Mouse (Mus musculus) left cerebral cortex, adult 18-20 months (tissue): ENCODE results near the gene Dcun1d3. TPM values are rescaled to one million over a fixed set of nuclear protein-coding genes. Genes with fewer than 3 reads are reported as not detected.

ENCODE experiments used
- DNase-seq, 2 experiments: peaks; one replicate each; pipeline ENCODE4 v3.0.0; 2021 to 2022; ENCODE audit warnings: low spot score in 2 of 2, mixed read lengths in 1 of 2
- total RNA-seq, 2 experiments: library from RNA; stranded (reverse); gene quantifications; 2 replicates each; pipeline ENCODE4 v1.2.3; 2021

Gene Dcun1d3
- total RNA-seq, 2 experiments from 2014 or later, result 30.9 to 31.3 TPM

GRCm38 (mm10) chr7:119875776-119876440, 20.2 kb downstream of the Dcun1d3 start:
- peak; percentile 63 to 73 for DNase-seq

DNA sequence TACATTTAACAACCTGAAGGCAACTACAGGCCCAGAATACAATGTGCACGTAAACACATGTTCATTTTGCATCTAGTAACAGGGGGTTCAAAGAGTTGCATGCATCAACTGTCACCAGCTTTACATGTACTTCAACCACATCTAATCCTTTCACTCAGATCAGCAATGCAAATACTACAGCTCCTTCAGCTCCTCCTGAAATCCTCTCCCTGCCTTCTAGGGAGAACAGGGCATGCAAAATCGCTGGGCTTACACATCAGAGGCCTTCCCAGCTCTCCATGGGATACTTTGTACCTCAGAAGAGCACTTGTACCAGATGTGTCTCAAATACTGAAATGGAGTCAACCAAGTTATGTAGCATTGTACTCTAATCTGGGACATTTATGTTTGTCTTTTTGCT, 23.0 kb downstream of the Dcun1d3 start:
- no peak for DNase-seq

- no peak for DNase-seq
Measured at GRCm38 (mm10) chr7:119872204-119872603, 23.9 kb downstream of the Dcun1d3 start.

DNA sequence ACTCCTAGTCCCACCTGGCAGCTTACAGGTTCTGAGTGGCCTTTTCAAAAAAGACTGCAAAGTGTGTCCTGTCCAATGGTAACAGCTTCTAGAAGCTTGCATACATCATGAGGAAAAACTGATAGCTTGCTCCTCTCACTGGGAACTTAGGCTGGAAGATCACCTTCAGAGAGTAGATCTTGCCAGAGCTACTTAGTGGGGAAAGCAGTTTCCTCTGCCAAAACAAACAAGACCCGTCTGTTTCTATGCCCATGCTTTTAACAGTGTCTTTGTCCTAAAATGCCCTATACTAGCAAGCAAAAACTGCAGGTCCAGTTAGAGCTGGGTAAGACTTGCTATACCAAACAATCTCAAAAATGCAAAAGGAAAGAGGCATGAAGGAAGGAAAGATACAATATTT, 30.0 kb downstream of the Dcun1d3 start:
- no peak for DNase-seq

DNA sequence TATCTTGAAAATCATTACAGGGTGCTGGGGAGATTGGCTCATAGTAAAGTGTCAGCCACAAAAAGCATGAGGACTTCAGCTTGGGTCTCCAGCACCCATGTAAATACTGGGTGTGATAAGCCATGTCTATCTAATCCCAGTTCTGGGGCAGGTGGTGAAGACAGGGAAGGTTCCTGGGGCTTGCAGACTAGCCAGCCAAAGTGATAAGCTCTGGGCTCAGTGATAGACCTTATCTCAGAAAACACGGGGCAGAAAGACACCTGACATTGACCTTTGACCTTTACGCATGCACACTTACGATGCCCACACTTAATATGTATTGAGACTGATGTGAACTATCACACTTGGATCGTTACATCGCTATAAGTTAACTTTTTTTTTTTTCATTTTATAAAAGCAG, 31.6 kb downstream of the Dcun1d3 start:
- no peak for DNase-seq

DNA sequence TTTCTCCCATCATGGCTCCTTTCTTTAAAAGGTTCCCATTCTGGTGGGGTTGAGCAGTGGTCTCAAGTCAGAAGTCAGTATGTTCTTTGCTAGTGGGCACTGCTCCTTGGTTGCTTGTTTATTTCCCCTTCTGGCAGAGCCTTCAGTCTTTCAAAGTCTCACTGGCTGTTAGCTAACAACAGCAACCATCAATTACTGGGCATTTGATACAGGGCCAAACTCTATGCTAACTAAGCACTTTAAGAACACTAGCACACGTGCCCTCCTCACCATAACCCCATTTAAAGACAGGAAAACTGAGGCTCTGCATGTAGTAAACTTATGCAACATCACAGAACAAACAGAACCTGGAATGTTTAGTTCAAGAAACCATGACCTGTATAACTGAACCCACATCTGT, 33.9 kb downstream of the Dcun1d3 start:
- DNase-seq, result no peak

- peak; percentile 18 to 25 for DNase-seq
Measured at GRCm38 (mm10) chr7:119861335-119862091, 34.6 kb downstream of the Dcun1d3 start.

GRCm38 (mm10) chr7:119860971-119861334, 35.1 kb downstream of the Dcun1d3 start:
- no peak for DNase-seq

- DNase-seq, result no peak
Measured at GRCm38 (mm10) chr7:119860554-119860953, 35.5 kb downstream of the Dcun1d3 start.

- DNase-seq, result no peak
Measured at GRCm38 (mm10) chr7:119860116-119860515, 36.0 kb downstream of the Dcun1d3 start.

DNA sequence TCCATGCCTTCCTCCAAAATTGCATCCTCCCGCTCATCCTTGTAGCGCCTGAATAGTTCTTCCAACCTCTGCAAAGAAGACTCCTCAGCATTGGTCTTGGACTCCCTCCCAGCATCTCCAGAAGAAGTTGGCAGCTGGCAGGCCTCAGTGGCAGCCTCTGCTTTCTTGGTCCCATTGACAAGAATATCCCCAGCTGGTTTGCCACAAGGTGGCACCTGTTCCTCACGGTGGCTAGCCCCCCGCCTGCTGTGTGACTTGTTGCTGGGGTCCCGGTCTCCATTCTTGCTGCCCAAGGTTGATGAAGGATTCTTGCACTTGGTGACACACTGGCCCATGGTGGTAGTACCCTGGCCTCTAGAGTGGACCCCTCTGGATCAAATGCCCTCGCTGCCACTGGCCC, 36.6 kb downstream of the Dcun1d3 start:
- no peak for DNase-seq

DNA sequence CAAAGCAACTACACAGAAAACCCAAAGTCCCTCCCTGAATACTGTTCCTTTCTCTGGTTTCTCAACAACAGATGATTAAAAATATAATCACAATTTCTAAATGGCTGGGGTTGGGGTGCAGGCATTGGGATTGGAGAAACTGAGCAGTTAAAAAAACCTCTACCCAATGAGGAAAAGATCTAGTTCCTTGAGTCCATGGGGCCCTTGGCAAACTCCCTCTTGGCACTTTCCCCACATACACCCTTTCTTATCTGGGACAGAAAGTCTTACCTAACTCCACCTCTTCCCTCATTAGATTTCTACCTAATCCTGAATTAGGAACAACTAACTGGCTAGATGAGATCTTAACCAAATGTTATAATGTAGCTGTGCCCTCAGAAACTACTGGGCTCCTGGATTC, 41.1 kb downstream of the Dcun1d3 start:
- DNase-seq, result no peak

DNA sequence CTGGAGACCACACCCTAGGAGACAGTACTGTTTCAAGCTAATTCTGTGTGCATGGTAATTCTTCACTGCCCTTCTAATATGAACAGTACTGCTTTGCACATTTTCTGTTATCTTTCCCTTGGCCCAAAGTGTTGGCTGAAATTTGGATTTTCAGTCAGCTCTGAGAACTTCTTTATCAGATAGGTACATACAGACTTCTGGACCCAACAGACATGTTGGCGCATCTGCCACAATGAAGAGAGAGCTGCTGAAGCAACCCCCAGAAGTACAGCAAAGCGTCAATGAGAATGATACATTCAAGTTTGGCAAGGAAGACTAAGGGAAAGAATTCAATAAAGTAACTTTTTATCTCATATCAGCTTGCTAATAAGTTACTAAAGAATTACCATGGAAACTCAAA, 41.7 kb downstream of the Dcun1d3 start:
- no peak for DNase-seq

- no peak for DNase-seq
Measured at GRCm38 (mm10) chr7:119853186-119853585, 42.9 kb downstream of the Dcun1d3 start.

DNA sequence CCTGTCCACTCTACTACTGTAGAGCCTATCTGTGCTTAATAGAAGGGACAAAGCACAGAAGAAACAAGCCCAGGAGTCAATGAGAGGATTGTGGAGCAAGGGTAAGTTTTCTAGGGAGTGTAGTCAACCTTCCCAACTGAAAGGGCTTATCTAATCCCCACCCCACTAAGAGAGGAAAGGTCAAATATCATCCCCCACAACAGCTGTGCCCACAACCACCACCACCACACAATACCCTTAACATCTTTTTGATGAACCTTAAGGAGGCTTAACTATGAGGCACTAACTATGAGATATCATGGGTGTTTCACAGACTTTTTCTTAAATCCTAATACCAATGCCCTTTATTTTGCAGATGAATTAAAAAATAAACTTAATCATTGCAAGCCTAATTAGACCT, 43.6 kb downstream of the Dcun1d3 start:
- DNase-seq, result no peak

DNA sequence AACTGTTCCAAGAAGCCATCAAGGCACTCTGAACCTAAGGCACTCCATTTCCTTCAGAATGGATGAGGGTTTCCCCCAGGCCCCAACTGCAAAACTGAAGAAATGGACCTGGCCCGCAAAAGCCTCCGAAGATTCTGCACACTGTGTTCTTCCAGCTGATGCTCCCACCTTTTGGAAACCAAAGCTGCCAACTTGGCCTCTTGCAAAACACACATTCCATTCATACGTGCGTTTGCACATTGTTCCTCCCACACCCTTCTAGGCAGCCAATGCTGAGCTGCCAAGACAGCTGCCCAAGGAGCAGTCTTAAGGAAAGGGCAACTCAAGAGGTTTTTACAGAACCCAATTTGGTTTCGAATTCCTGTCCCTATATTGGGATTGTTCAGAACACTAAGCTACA, 45.4 kb downstream of the Dcun1d3 start:
- DNase-seq, result no peak

GRCm38 (mm10) chr7:119849096-119849495, 47.0 kb downstream of the Dcun1d3 start:
- peak; percentile 75 to 77 for DNase-seq

- DNase-seq, result no peak
Measured at GRCm38 (mm10) chr7:119847396-119847795, 48.7 kb downstream of the Dcun1d3 start.

GRCm38 (mm10) chr7:119845541-119845940, 50.6 kb downstream of the Dcun1d3 start:
- no peak for DNase-seq

- DNase-seq, result no peak
Measured at GRCm38 (mm10) chr7:119841820-119842449, 54.2 kb downstream of the Dcun1d3 start.

DNA sequence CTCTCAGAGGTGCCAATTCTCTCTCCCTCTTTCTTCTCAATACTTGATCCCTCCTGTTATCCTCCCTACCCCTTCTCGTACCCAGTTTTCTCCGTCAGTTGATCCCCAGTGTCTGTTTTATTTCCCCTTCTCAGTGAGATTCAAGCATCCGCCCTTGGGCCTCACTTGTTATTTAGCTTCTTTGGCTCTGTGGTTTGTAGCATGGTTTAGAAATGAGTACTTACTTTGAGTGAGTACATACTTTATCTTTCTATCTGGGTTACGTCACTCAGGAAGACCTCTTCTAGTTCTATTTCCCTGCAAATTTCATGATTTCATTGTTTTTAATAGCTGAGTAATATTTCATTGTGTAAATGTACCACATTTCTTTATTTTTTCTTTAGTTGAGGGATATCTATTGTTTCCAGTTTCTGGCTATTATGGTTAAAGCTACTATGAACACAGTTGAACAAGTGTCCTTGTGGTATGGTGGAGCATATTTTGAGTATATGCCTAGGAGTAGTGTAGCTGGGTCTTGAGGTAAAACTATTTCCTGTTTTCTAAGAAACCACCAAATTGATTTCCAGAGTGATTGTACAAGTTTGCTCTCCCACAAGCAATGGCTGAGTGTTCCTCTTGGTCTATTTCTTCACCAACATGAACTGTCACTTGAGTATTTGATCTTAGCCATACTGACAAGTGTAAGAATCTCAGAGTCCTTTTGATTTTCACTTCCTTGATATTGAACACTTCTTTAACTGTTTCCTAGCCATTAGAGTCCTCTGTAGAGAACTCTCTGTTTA, 59.9 kb downstream of the Dcun1d3 start:
- DNase-seq, result no peak

- no peak for DNase-seq
Measured at GRCm38 (mm10) chr7:119835371-119835770, 60.7 kb downstream of the Dcun1d3 start.
